Mouse (Mus musculus): ENCODE measurements around the gene Tifab.

Tifab gene

GRCm38 (mm10) chr13:56175848-56176247 lies 2.8 kb downstream of the Tifab start:
- DNase-seq = no peak

- no peak for DNase-seq
Observed at GRCm38 (mm10) chr13:56172901-56173545, 5.7 kb downstream of the Tifab start.

- DNase-seq = no peak
Observed at GRCm38 (mm10) chr13:56172106-56172505, 6.6 kb downstream of the Tifab start.

- no peak for DNase-seq
Observed at GRCm38 (mm10) chr13:56168403-56168781, 10.3 kb downstream of the Tifab start.

GRCm38 (mm10) chr13:56167446-56168402 lies 11.0 kb downstream of the Tifab start:
- DNase-seq = no peak

- DNase-seq = no peak
Observed at GRCm38 (mm10) chr13:56165561-56165960, 13.1 kb downstream of the Tifab start.

GRCm38 (mm10) chr13:56164372-56164771 lies 14.3 kb downstream of the Tifab start:
- DNase-seq = no peak

- no peak for DNase-seq
Observed at GRCm38 (mm10) chr13:56163751-56164150, 14.9 kb downstream of the Tifab start.

GRCm38 (mm10) chr13:56162859-56163258 lies 15.8 kb downstream of the Tifab start:
- no peak for DNase-seq

- no peak for DNase-seq
Observed at GRCm38 (mm10) chr13:56159614-56160363, 18.9 kb downstream of the Tifab start.

GRCm38 (mm10) chr13:56159016-56159601 lies 19.6 kb downstream of the Tifab start:
- no peak for DNase-seq

- DNase-seq = no peak
Observed at GRCm38 (mm10) chr13:56155671-56156070, 23.0 kb downstream of the Tifab start.

GRCm38 (mm10) chr13:56155048-56155447 lies 23.6 kb downstream of the Tifab start:
- peak; percentile 20 for DNase-seq

GRCm38 (mm10) chr13:56152773-56153460 lies 25.8 kb downstream of the Tifab start:
- DNase-seq = no peak

GRCm38 (mm10) chr13:56151404-56152226 lies 27.1 kb downstream of the Tifab start:
- peak; percentile 29 for DNase-seq

GRCm38 (mm10) chr13:56145523-56145922 lies 33.2 kb downstream of the Tifab start:
- DNase-seq = no peak

- DNase-seq = peak; percentile 57
Observed at GRCm38 (mm10) chr13:56144021-56144420, 34.7 kb downstream of the Tifab start.

- DNase-seq = no peak
Observed at GRCm38 (mm10) chr13:56143151-56143513, 35.6 kb downstream of the Tifab start.

- no peak for DNase-seq
Observed at GRCm38 (mm10) chr13:56142382-56143150, 36.1 kb downstream of the Tifab start.

- no peak for DNase-seq
Observed at GRCm38 (mm10) chr13:56139167-56139751, 39.4 kb downstream of the Tifab start.

All from kidney, adult 11 months (tissue).